Mouse (Mus musculus) liver, adult 2 months (tissue): Measurements from ENCODE around the gene Mindy4b-ps. TPM values are rescaled to one million over a fixed set of nuclear protein-coding genes. Genes with fewer than 3 reads are reported as not detected.
"Not testable (repeated sequence)": the region's sequence is repeated elsewhere in the genome, so short reads cannot be mapped to it uniquely, and the experiment has no call there.

ENCODE experiments used
- DNase-seq: peaks from one replicate; pipeline ENCODE4 v3.0.0-alpha.2; 2011; ENCODE audit warnings: low read depth, low spot score; ENCODE audit errors: extremely low read depth
- H3K27ac ChIP-seq: fragments of 200-500 bp; replicated peaks from 2 replicates; pipeline ENCODE4 v1.5.1; 2012; ENCODE audit warnings: low read depth, mild to moderate bottlenecking, control low read depth, inconsistent platforms, low read length; ENCODE audit not compliant: insufficient read depth
- H3K27me3 ChIP-seq: fragments of 200-500 bp; 2 replicates; pipeline ENCODE4 v1.6.1; 2012; ENCODE audit warnings: mild to moderate bottlenecking, moderate library complexity, low read length, inconsistent platforms; ENCODE audit not compliant: control insufficient read depth, insufficient read depth
- H3K36me3 ChIP-seq: fragments of 200-500 bp; 2 replicates; pipeline ENCODE4 v1.6.1; 2012; ENCODE audit warnings: low read length, inconsistent platforms; ENCODE audit not compliant: control insufficient read depth, insufficient read depth
- H3K4me1 ChIP-seq: fragments of 200-500 bp; 2 replicates; pipeline ENCODE4 v1.6.1; 2011; ENCODE audit warnings: low read length; ENCODE audit not compliant: control insufficient read depth, insufficient read depth
- H3K4me3 ChIP-seq: fragments of 200-500 bp; 2 replicates; pipeline ENCODE4 v1.5.1; 2011; ENCODE audit warnings: low read depth, mild to moderate bottlenecking, control low read depth, low read length, moderate library complexity; ENCODE audit not compliant: insufficient read depth
- H3K79me2 ChIP-seq: fragments of 200-500 bp; 2 replicates; pipeline ENCODE4 v1.6.1; 2012; ENCODE audit warnings: inconsistent platforms, mild to moderate bottlenecking, low read length, moderate library complexity; ENCODE audit not compliant: control insufficient read depth, insufficient read depth
- H3K9ac ChIP-seq: fragments of 200-500 bp; 2 replicates; pipeline ENCODE4 v1.6.1; 2012; ENCODE audit warnings: low read depth, mild to moderate bottlenecking, control low read depth, inconsistent platforms, low read length
- CTCF ChIP-seq: fragments of 200-500 bp; IDR thresholded peaks from 2 replicates; pipeline ENCODE4 v1.5.1; 2011; ENCODE audit warnings: low read depth, low read length, control low read depth
- POLR2A ChIP-seq: fragments of 200-500 bp; IDR thresholded peaks from 2 replicates; pipeline ENCODE4 v1.6.1; 2011; ENCODE audit warnings: low read length, control low read depth; ENCODE audit not compliant: insufficient read depth; ENCODE audit errors: extremely low read depth
- WGBS: fragments of 180-500 bp; shearing (Covaris S2); methylation state at CpG from one replicate; pipeline ENCODE4 v1.1.7; 2018; 5-methylcytosine and 5-hydroxymethylcytosine counted together
- polyA plus RNA-seq: library from polyadenylated mRNA; depleted of rRNA; stranded (reverse); fragments of >200 nt; gene quantifications from 2 replicates; pipeline ENCODE4 v1.2.3, GENCODE M21; 2012; rRNA removed
- total RNA-seq: library from RNA; depleted of rRNA; stranded (reverse); fragments of >200 nt; gene quantifications from 2 replicates; pipeline ENCODE4 v1.2.3, GENCODE M21; 2014; rRNA removed

Gene Mindy4b-ps
- total RNA-seq (not detected in 2 replicates), polyA plus RNA-seq (not detected in 2 replicates)

DNA sequence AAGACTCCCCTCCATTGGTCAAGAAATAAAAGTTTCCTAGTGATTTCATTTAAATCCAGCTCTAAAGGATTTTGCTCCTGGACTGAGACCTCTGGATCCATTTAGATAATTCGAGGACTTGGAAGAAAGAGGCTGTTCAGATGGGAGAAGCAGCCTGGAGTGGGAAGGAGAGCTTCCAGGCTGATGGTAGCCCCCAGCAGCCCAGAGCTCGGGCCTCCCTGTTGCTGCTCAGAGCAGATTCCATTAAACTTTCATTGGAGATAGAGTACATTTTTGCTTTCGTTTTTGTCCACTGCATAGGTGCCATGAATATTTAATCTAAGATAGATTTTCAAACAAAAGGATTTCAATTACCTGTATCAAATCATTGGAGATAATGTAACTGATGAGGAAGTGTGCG lies at the start of gene Mindy4b-ps:
Mindy4b-ps (minus strand) TSS at position 101 of the 400 bp plus-strand sequence.
- TF ChIP-seq POLR2A, result no peak
- no peak for TF ChIP-seq CTCF
- 71% methylated on average over 4 of the region's 4 CpGs for WGBS
- H3K4me1 ChIP-seq, result no peaks in the 10 kb centered on the region

DNA sequence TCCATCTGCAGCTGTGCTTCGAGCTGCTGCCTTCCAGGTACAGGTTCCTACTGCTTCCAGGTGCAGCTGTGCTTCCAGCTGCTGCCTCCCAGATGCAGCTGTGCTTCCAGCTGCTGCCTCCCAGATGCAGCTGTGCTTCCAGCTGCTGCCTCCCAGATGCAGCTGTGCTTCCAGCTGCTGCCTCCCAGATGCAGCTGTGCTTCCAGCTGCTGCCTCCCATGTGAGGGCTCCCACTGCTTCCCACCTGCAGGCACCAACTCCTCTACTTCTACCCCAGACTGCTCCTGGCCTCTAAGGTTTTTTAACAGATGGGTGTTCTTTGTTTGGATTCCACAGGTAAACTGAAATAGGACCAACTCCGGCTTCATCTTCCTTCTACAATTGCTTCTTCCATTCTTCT lies 49.8 kb upstream of the Mindy4b-ps start:
- H3K79me2 ChIP-seq, DNase-seq, H3K36me3 ChIP-seq, H3K27me3 ChIP-seq, H3K27ac ChIP-seq, H3K4me1 ChIP-seq, H3K4me3 ChIP-seq, H3K9ac ChIP-seq: not testable (repeated sequence)
- WGBS, result 76% methylated on average over 2 of the region's 2 CpGs

More for the DNA sequence above, at the start of gene Mindy4b-ps:
- Histone ChIP-seq H3K4me3 (no peak within 1 kb of the TSS), H3K79me2 (no peaks in the 10 kb centered on the region), H3K27me3 (no peaks in the 10 kb centered on the region), H3K27ac (no peak within 1 kb of the TSS), H3K9ac (no peak within 1 kb of the TSS), H3K36me3 (no peaks in the 10 kb centered on the region)
- DNase-seq, result no peak

DNA sequence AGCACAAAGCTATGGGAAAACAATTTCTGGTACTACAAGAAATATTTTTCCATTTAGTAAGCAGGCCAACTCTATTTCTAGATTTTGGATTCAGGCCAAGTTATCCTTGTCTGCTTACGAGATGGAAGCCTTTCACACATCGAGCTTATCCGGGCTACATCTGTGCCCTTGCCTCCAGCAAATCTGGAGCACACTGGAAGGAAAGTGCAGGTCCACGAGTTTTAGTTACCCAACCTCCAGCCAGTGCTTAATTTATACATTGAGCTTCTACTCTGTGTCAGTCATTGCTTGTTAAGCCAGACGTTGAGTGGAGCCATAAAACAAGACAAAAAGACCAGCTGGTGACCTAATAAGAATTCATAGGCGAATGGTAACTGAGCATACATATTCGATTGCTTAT lies 43.6 kb upstream of the Mindy4b-ps start:
- no peak for DNase-seq
- Histone ChIP-seq H3K4me3 (no peak overlapping the region), H3K79me2 (no peaks in the 10 kb centered on the region), H3K36me3 (no peaks in the 10 kb centered on the region), H3K4me1 (no peaks in the 10 kb centered on the region), H3K9ac (no peak overlapping the region), H3K27me3 (no peaks in the 10 kb centered on the region), H3K27ac (no peak overlapping the region)
- no peak for TF ChIP-seq CTCF
- no peak for TF ChIP-seq POLR2A
- WGBS, result 72% methylated on average over 7 of the region's 7 CpGs

DNA sequence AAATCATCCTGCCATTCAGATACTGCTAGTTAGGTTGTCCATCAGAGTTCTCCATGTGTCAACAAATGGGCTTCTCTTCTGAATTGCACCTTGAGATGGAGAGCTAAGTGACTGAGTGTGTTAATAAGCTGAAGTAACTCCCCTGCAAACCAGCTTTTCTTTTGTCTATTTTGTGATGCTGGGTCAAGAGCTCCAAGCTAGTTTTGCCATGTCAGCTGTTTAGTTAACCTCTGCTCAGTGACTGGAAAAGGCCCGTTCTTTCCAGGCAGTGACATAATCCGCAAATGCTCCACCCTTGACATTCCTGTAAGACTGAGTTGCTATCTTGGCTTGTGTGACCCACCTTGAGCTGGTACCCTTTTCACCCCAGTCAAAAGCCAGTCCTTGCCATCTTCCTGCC lies 40.9 kb upstream of the Mindy4b-ps start:
- H3K9ac ChIP-seq, result no peak overlapping the region
- H3K27ac ChIP-seq, result no peak overlapping the region
- no peaks in the 10 kb centered on the region for H3K27me3 ChIP-seq
- TF ChIP-seq POLR2A (no peak), CTCF (no peak)
- no peaks in the 10 kb centered on the region for H3K36me3 ChIP-seq
- WGBS, result 42% methylated on average over 2 of the region's 2 CpGs
- H3K4me3 ChIP-seq, result no peak overlapping the region
- DNase-seq, result no peak
- no peaks in the 10 kb centered on the region for H3K4me1 ChIP-seq
- H3K79me2 ChIP-seq, result no peaks in the 10 kb centered on the region

- no peak overlapping the region for H3K27ac ChIP-seq
- H3K36me3 ChIP-seq, result no peaks in the 10 kb centered on the region
- TF ChIP-seq POLR2A, result no peak
- TF ChIP-seq CTCF, result peak; percentile 59
- no peak for DNase-seq
- no peak overlapping the region for H3K9ac ChIP-seq
- 59% methylated on average over 1 of the region's 1 CpGs for WGBS
- no peaks in the 10 kb centered on the region for H3K27me3 ChIP-seq
- no peaks in the 10 kb centered on the region for H3K4me1 ChIP-seq
- no peaks in the 10 kb centered on the region for H3K79me2 ChIP-seq
- H3K4me3 ChIP-seq, result no peak overlapping the region
Observed at GRCm38 (mm10) chr3:58843415-58843814, 21.3 kb upstream of the Mindy4b-ps start.

DNA sequence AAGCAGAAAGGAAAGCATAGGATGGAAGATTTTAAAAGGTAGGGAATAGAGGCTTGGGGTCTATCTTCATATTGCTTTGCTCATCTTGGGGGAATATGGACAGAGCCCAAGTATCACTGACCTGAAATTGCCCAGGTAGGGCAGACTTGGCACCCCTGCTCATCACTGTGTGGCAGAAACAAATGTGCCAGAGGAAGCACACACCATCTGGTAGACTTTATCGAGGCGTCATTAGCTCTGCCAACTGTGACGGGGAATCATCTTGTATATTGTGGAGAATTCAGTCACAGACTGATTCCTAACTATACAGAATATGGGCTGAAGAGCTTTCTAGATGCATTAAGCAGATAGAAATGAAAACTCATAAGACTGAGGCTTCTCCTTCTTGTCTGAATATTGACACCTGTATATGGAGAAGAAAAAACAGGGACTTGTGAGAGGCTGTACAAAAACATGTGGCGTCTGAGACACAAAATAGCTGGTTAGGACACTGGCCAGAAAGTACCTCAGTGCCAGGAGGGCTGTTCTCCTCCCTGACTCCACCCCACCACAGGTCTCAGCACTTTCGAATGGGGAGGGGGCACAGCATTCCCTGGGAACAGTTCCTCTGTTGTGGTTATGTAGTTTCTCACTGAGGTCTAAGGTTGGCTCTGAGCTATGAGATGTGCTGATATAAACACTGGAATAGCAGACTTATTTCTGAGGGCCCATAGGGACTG lies 11.5 kb upstream of the Mindy4b-ps start:
- 83% methylated on average over 5 of the region's 5 CpGs for WGBS
- TF ChIP-seq CTCF (no peak), POLR2A (no peak)
- Histone ChIP-seq H3K27ac (no peak overlapping the region), H3K4me3 (no peak overlapping the region), H3K36me3 (no peaks in the 10 kb centered on the region), H3K79me2 (no peaks in the 10 kb centered on the region), H3K9ac (no peak overlapping the region), H3K27me3 (no peaks in the 10 kb centered on the region), H3K4me1 (no peaks in the 10 kb centered on the region)
- DNase-seq, result no peak
